Mouse (Mus musculus) Patski (cell line): ENCODE data around the gene Usp29. TPM values are rescaled to one million over a fixed set of nuclear protein-coding genes. Genes with fewer than 3 reads are reported as not detected.
"Not testable (repeated sequence)": the region's sequence is repeated elsewhere in the genome, so short reads cannot be mapped to it uniquely, and the experiment has no call there.

Experiments
- ATAC-seq: fragments of 100-300 bp; one replicate; pipeline ENCODE4 v1.8.0; 2021
- CTCF ChIA-PET: fragments of 350-600 bp; sonication (Branson Sonifier 250); formaldehyde crosslinking; loops from one replicate; lab custom pipeline; 2022; ENCODE audit warnings: inconsistent platforms; lab: Charles Lee
- POLR2A ChIA-PET: fragments of 350-600 bp; sonication (Branson Sonifier 250); formaldehyde crosslinking; loops from one replicate; lab custom pipeline; 2022; ENCODE audit warnings: antibody characterized with exemption, inconsistent platforms; lab: Charles Lee
- DNase-seq: peaks from one replicate; pipeline ENCODE4 v3.0.0-alpha.2; 2011; ENCODE audit warnings: low read depth, low spot score
- H3K27me3 ChIP-seq: fragments of 371-371 bp; one replicate; pipeline ENCODE4 v1.5.1; 2021
- CTCF ChIP-seq: fragments of 100-300 bp; IDR thresholded peaks from one replicate; pipeline ENCODE4 v1.5.1; 2021
- in situ Hi-C: fragments of 300-500 bp; cut with MboI; formaldehyde crosslinking; loops from 3 replicates; pipeline ENCODE4 v1.11.1; 2018; ENCODE audit warnings: low pct_unique_long_range_greater_than_20kb, mixed read lengths
- polyA plus RNA-seq: library from polyadenylated mRNA; unstranded; gene quantifications from one replicate; pipeline ENCODE4 v1.2.3, GENCODE M21; 2021

The Usp29 gene
- polyA plus RNA-seq, 1 experiment from 2014 or later: 4.3 TPM

DNA sequence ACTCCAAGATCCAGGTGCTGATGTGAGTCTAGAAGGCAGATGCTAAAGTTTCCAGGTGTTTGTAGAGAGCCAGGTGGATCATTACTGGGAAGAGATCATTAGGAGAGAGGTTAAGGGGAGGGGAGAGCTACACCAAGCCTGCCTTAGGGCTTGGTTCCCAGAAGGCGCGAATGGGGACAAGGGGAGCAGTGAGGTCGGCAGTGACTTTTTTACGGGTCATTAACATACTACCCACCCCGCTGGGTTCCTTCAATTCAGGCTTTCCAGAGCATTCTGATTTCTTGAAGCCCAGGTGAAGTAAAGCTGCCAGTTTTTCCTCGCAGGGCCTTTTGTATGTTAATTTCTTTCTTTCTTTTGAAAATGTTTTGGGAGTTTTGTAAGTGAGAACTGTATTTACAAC lies 29.8 kb downstream of the Usp29 start:
- CTCF ChIA-PET: interaction anchor here (1.0 to 1.8 kb wide), 2 partner anchors 11 to 18 kb away, joined by 3 to 6 read pairs; no protein-coding TSS in a partner anchor
- no peak for ATAC-seq

DNA sequence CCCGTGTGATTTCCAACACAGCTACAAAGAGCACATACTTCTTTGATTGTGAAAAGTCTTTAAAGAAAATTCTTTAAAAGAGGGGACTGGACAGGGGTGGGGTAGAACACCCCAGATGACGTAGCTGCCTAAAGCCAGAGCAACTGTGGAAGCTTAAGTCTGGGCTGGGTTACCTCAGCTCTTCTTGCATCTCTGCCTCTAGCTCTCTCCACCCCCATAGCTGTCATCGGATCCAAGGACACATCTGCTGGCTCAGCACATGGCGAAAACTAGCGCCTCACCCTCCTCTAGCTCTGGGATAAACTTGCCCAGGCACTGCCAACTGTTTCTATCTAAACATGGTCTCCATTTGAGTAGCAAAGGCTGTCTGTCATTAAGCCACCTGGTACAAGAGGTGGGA lies 34.9 kb downstream of the Usp29 start:
- DNase-seq (no peak), ATAC-seq (no peak)
- POLR2A ChIA-PET: no interaction called here
- H3K27me3 ChIP-seq: no peaks in the 10 kb centered on the region
- CTCF ChIA-PET: no interaction called here
- in situ Hi-C loops: no loop called here
- TF ChIP-seq CTCF: no peak

More for the DNA sequence above, 29.8 kb downstream of the Usp29 start:
- H3K27me3 ChIP-seq: no peaks in the 10 kb centered on the region
- POLR2A ChIA-PET: no interaction called here
- DNase-seq: no peak
- in situ Hi-C loops: no loop called here
- TF ChIP-seq CTCF: no peak

DNA sequence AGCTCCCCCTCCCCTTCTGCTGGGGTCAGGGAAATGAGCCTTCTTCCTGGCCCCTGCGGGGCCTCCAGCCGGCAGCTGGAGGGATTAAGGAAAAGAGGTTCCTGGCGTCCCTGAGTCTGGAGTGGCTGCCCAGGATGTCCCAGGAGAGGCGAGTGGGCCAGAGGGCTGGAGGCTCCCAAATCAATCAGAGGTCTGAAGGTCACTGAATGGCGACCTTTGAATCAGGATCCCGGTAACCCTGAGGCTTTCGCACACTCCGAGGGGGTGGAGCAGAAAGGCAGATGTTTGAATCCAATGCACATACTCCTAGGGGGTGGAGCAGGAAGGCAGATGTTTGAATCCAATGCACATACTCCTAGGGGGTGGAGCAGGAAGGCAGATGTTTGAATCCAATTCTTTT lies 39.9 kb downstream of the Usp29 start:
- DNase-seq: no peak
- ATAC-seq: no peak
- TF ChIP-seq CTCF: no peak
- in situ Hi-C loops: loop anchor here (10.0 kb wide), 1 partner anchor 145 kb away; no protein-coding TSS in a partner anchor
- no peaks in the 10 kb centered on the region for H3K27me3 ChIP-seq
- ChIA-PET POLR2A (no interaction called here), CTCF (interaction anchor here (1.1 kb wide), 1 partner anchor 67 kb away, joined by 3 read pairs; no protein-coding TSS in a partner anchor)

- POLR2A ChIA-PET: interaction anchor here (2.2 kb wide), 1 partner anchor 10 kb away, joined by 4 read pairs; no protein-coding TSS in a partner anchor
- in situ Hi-C loops: loop anchor here (10.0 kb wide), 1 partner anchor 141 kb away; no protein-coding TSS in a partner anchor
- H3K27me3 ChIP-seq, DNase-seq, CTCF ChIA-PET: not testable (repeated sequence)
- ATAC-seq: peak; percentile 42
Measured at GRCm38 (mm10) chr7:6773865-6774413, 43.6 kb downstream of the Usp29 start.

DNA sequence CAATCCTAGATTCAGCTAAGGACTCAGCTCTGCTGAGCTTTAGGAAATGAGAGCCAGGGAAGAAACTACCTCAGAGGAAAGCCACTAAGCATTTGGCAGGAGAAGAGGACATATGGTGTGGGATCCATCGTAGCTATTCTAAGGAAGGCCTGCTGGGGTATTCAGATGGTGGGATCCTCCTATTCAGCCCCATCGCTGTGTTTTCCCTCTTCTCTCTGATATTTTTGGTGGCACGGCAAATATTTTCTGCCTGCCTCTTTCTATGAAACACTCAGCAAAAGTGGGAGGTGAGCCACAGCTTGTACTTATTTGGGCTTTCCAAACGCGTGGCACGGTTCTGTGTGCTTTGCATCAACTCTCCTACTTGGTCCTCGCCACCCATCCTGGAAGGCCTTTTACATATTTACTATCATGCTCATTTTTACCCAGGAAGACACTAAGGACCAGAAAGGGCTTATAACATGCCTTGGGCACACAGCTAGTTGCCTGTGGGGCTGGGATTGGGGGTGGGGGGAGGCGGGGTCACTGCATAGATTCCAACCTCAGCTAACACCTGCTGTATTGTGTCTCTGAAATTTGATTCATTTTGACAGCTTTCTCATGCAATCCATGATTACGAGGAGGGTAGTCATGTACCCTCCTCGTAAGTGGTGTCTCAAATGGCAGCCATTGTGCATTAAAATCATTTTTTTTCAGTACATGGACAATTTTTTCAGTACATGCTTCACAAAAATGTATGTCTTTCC lies 46.1 kb downstream of the Usp29 start:
- ChIA-PET CTCF (interaction anchor here (1.0 to 2.6 kb wide), 5 partner anchors 21 to 80 kb away, joined by 3 to 9 read pairs (median 4); no protein-coding TSS in a partner anchor), POLR2A (interaction anchor here (0.7 to 1.5 kb wide), 2 partner anchors 16 to 48 kb away, joined by 3 read pairs; no protein-coding TSS in a partner anchor)
- TF ChIP-seq CTCF: no peak
- in situ Hi-C loops: loop anchor here (5.0 to 10.0 kb wide), 2 partner anchors 79 to 138 kb away; partner anchors contain the start of gene Zim1
- no peak for DNase-seq
- ATAC-seq: no peak
- no peaks in the 10 kb centered on the region for H3K27me3 ChIP-seq

- DNase-seq: no peak
- ChIA-PET POLR2A (interaction anchor here (1.5 kb wide), 1 partner anchor 15 kb away, joined by 3 read pairs; no protein-coding TSS in a partner anchor), CTCF (interaction anchor here (1.0 to 2.6 kb wide), 5 partner anchors 20 to 118 kb away, joined by 3 to 9 read pairs (median 4); no protein-coding TSS in a partner anchor)
- ATAC-seq: peak; percentile 23
- no peak for TF ChIP-seq CTCF
- H3K27me3 ChIP-seq: no peaks in the 10 kb centered on the region
- in situ Hi-C loops: loop anchor here (5.0 to 10.0 kb wide), 2 partner anchors 80 to 138 kb away; partner anchors contain the start of gene Zim1
Measured at GRCm38 (mm10) chr7:6777107-6777506, 46.7 kb downstream of the Usp29 start.

DNA sequence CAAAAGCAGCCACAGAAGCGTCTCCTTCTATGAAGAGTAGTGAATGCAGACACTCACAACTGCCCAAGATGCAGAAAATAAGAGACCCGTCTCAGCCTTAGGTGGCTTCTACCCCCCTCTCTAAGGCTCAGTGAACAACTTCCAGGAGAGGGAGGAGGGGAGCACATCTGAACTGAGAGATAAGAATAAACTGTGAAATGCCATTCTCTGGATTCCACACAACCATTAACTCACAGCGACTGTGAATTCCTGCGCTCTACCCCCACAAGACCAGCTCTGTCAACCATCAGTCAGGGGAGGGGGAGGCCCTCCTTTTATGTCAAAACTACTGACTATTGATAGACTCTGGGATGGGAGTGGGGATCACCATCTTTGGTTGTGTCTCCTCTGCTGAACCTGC lies 47.3 kb downstream of the Usp29 start:
- in situ Hi-C loops: loop anchor here (5.0 to 10.0 kb wide), 2 partner anchors 80 to 137 kb away; partner anchors contain the start of gene Zim1
- CTCF ChIA-PET: interaction anchor here (1.3 to 2.6 kb wide), 4 partner anchors 13 to 119 kb away, joined by 3 to 9 read pairs (median 4); no protein-coding TSS in a partner anchor
- ATAC-seq: peak; percentile 68
- H3K27me3 ChIP-seq: no peaks in the 10 kb centered on the region
- no peak for DNase-seq
- no peak for TF ChIP-seq CTCF
- POLR2A ChIA-PET: interaction anchor here (1.2 to 1.5 kb wide), 2 partner anchors 15 to 82 kb away, joined by 3 read pairs; no protein-coding TSS in a partner anchor

- CTCF ChIA-PET: interaction anchor here (1.4 to 2.3 kb wide), 3 partner anchors 12 to 120 kb away, joined by 3 to 4 read pairs (median 4); no protein-coding TSS in a partner anchor
- TF ChIP-seq CTCF: no peak
- DNase-seq: no peak
- no peaks in the 10 kb centered on the region for H3K27me3 ChIP-seq
- no peak for ATAC-seq
- in situ Hi-C loops: loop anchor here (5.0 to 10.0 kb wide), 2 partner anchors 82 to 136 kb away; partner anchors contain the start of gene Zim1
- POLR2A ChIA-PET: no interaction called here
Measured at GRCm38 (mm10) chr7:6779172-6779571, 48.8 kb downstream of the Usp29 start.

- CTCF ChIA-PET: interaction anchor here (1.1 to 1.2 kb wide), 2 partner anchors 18 to 29 kb away, joined by 3 read pairs; no protein-coding TSS in a partner anchor
- H3K27me3 ChIP-seq: no peaks in the 10 kb centered on the region
- no peak for DNase-seq
- in situ Hi-C loops: no loop called here
- no peak for TF ChIP-seq CTCF
- no peak for ATAC-seq
- POLR2A ChIA-PET: no interaction called here
Measured at GRCm38 (mm10) chr7:6781541-6781940, 51.2 kb downstream of the Usp29 start.
